ENCODE assay signal across 25 mouse cellular contexts in the genomic region with DNA sequence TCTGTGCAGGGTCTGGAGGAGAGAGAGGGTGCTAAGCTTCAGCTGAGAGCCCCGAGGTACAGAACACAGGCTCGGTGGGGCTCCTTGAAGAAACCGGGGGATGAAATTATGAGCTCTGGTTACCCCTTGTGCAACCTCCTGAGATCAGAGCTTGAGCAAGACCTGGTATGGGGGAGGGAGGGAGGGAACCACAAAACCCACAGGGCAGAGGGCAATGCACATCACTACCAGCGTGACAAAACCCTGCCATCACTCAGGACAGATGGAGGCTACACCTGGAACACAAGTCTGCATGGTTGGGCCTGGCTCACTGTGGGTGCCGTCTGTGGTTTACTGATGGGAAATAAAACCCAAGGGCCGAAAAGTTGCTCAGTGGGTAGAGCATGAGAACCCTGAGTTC. TPM values are rescaled to one million over a fixed set of nuclear protein-coding genes. Genes with fewer than 3 reads are reported as not detected.
"Had no signal": no experiment of that assay in that cellular context is flagged by ENCODE, and none has a peak within 500 bp of the region (broad histone marks: within the 10 kb centered on the region; RNA-seq: fewer than 3 reads in every experiment).

No protein-coding gene starts in this region.

- H3K9ac ChIP-seq: intestine, embryonic 15.5 days; kidney, embryonic 15.5 days; limb, embryonic 12.5 days; limb, embryonic 15.5 days; liver, embryonic 14.5 days; lung, embryonic 14.5 days; midbrain, embryonic 15.5 days; neural tube, embryonic 13.5 days had no signal

- H3K27ac ChIP-seq: intestine, embryonic 15.5 days; kidney, embryonic 15.5 days; left cerebral cortex, adult 2 months; limb, embryonic 12.5 days; limb, embryonic 15.5 days; liver, embryonic 14.5 days; macrophage; midbrain, embryonic 15.5 days; neural tube, embryonic 13.5 days; stomach, postnatal 0 days had no signal

- DNase-seq: kidney, adult 11 months; kidney, adult 8-10 months; kidney, postnatal 10 days; kidney, postnatal 36 days; layer of hippocampus, postnatal 36 days; left cerebral cortex, postnatal 4 days; lung, embryonic 14.5 days; thymus, adult 2 months; thymus, postnatal 14 days; thymus, postnatal 4 days had no signal

- H3K36me3 ChIP-seq: intestine, embryonic 15.5 days; kidney, embryonic 15.5 days; limb, embryonic 15.5 days had no signal

- ATAC-seq: intestine, embryonic 15.5 days; lung, postnatal 0 days; midbrain, embryonic 15.5 days had no signal

- H3K4me1 ChIP-seq: kidney, embryonic 15.5 days; limb, embryonic 12.5 days; midbrain, embryonic 15.5 days; neural tube, embryonic 13.5 days had no signal

- H3K27me3 ChIP-seq: intestine, embryonic 15.5 days; kidney, embryonic 15.5 days; limb, embryonic 12.5 days; limb, embryonic 15.5 days; midbrain, embryonic 15.5 days; neural tube, embryonic 13.5 days had no signal

- H3K9me3 ChIP-seq: intestine, embryonic 15.5 days; kidney, embryonic 15.5 days; limb, embryonic 12.5 days; limb, embryonic 15.5 days; midbrain, embryonic 15.5 days; neural tube, embryonic 13.5 days had no signal

- H3K4me3 ChIP-seq: intestine, embryonic 15.5 days; kidney, embryonic 15.5 days; left cerebral cortex, adult 2 months; limb, embryonic 12.5 days; limb, embryonic 15.5 days; midbrain, embryonic 15.5 days; myocyte; neural tube, embryonic 13.5 days had no signal

- H3K4me2 ChIP-seq: intestine, embryonic 15.5 days; kidney, embryonic 15.5 days; limb, embryonic 12.5 days; limb, embryonic 15.5 days; lung, embryonic 14.5 days; midbrain, embryonic 11.5 days; midbrain, embryonic 15.5 days; neural tube, embryonic 13.5 days had no signal

RNA-seq across cellular contexts. Expression of a gene that starts 37.1 kb away (rescaled TPM):
- total RNA-seq: megakaryocyte-erythroid progenitor cell, adult 5-6 weeks; neutrophil, adult 5-6 weeks had no signal
- polyA plus RNA-seq: macrophage had no signal
